Mouse (Mus musculus): ENCODE results near the gene Mbd5.

Mbd5 gene

DNA sequence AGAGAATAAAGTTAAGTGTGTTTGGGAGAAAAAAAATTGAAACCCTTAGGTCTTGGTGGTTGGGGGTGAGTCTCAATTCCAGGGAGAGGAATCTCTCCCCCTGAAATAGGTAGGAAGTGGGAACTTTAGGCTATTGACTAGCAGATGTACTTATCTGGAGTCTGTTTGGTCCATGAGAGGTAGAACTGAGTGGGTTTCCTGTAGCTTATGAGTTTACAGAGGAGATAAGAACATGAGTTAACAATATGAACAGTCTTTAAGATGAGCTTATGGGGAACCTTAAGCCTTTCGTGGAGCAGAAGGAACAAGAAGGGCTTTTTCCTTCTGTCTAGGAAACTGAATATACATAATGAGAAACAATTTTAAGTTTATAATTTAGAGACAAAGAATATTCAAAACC, 404.8 kb downstream of the Mbd5 start:
- no peak for DNase-seq

DNA sequence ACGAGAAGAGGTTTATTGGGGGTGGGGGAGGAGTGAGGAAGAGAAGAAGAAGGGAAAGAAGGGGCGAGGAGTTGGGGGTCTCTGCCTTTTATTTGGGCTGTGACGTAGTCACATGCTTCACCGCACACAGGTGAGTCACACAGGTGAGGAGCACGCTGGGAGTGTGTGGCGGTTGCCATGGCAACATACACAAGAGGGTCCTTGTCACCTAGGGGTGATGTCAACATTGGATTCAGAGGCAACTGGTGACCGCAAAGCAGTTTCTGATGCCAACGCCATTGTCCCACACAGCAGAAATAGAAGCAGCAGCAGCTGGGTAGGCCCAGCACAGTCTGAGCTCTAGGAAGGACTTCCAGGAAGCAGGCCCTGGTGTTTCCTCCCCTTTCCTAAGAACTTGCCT, 406.6 kb downstream of the Mbd5 start:
- DNase-seq, result no peak

DNA sequence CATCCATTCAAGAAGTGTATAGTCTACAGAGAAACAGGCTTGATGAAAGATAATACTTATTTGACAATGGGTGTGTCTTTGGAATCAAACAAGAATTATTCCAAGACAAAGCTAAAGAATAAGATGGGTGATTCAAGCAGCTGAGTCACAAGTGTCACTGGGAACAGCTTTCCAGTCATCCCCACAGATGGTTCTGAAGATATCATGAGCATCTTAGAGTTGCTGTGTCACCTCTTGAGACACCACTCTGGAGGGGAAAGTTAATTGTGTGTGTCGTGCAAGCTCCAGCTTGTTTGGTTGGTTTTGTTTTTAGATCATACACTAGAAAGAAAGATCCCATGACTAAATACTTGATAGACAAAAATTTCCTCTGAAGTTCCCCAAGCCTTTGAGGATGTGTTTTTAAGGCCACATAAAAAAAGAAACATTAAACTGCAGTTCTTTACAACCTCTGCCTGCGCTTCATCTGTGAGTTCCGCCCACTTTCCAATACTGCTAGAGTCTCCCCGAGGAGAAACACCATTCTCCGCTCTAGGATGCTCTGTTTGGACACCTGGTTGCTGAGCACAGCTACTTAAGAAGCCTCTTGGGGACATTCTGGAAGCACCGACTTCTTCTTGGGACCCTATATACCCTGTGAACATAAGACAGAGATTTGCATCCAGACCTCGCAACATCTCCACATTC, 409.0 kb downstream of the Mbd5 start:
- no peak for DNase-seq

DNA sequence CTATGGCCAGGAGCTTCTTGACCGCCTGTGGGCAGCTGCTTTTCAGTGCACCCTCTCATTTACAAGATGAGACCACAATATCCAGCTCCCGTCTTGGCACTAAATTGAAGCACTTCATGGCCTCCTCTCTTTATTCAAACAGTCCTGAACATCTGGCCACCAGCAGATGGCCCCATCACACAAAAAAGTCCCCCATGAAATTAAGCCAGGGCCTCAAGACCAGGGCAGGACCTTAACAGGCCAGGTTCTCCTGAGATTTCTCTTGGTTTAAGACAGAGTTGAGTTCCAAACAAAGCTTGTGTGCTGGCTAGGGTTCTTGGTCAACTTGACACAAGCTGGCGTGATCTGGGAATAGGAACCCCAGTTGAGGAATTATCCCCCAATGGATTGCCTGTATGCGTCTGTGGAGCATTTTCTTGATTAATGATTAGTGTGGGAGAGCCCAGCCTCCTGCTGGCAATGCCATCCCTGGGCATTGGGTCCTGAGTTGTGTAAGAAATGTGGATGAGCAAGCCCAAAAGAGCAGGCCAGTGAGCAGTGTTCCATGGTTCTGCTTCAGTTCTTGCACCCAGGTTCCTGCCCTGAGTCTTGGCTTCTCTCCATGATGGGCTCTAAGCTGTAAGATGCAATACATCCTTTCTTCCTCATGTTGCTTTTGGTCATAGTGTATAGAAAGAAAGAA, 409.7 kb downstream of the Mbd5 start:
- DNase-seq, result peak; percentile 11 to 15

DNA sequence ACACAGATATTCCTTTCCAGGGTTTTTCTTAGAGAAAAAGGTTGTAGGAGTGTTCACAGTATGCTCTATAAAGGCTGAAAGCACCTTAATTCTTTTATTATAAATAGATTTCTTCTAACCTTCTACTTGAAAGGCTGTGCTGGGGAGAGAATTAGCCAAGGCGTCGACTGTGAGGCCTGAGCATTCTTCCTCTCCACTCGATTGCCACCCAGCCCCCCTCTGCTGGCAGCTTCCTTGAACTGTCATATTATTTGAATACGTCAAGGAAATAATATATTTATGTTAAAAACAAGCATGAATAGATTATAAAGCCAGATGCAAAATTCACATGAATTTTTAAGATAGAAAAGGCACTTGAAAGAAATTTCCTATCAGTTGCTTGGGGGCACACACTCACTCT, 410.4 kb downstream of the Mbd5 start:
- DNase-seq, result no peak

DNA sequence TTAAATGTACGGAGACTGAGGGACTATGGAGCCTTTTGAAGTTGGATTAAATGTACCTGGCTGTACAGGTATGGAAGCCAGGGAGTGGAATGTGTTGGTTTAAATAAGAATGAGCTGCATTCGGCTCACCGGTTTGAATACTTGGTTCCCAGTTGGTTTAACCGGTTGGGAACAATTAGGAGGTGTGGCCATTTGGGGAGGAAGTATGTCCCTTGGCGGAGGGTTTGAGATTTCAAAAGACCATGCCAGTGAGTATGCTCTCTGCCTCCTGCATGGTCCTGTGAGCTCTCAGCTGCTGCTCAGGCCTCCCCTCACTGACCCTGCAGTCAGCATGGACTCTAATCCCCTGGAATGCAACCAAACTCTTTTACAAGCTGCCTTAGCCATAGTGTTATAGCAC, 415.2 kb downstream of the Mbd5 start:
- no peak for DNase-seq

DNA sequence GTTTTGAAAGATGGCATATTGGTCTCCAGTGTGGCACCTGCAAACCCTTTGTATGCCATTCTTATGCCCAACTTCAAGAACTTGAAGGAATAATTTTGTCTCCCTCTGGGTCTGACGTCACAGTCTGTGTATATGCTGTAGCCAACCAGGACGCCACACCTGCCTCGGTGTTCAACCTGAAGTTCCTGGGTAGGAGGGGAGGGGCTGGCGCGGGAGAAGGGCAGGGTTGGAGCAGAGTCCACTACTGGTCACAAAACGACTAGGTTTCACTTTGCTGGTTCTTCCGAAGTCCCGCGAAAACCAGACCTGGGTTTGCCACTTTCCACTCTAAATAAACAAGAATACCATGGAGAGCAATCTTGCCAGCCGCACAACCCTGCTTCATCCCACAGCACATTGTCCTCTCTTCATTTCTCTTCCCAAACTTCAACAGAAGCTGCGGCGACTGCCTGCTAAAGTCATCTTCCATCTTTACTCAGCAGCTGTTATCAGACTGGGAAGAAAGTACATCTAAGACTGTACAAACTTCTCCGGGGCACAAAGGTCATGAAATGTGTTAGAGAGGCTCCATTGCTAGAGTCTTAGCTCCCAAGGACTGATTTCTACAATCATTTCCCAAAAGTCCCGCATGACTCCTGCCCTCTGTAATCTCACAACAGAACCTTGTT, 417.7 kb downstream of the Mbd5 start:
- DNase-seq, result no peak

DNA sequence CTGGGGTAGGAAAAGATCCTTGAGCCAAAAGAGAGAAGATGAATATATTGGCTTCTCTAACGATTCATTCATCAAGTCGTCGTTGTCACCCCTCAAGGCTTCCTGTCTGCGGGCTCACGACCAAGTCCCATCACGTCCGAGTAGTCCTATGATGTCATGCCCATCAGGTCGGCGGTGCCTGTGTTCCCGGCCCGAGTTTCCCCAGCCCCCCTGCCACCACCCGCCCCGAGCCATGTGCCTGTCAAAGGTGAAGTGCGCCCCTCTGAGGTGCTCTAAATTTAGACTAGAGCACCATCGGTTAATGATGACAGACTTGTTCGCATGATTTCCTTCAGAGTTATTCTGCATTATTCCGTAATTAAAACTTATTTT, 418.2 kb downstream of the Mbd5 start:
- DNase-seq, result no peak

DNA sequence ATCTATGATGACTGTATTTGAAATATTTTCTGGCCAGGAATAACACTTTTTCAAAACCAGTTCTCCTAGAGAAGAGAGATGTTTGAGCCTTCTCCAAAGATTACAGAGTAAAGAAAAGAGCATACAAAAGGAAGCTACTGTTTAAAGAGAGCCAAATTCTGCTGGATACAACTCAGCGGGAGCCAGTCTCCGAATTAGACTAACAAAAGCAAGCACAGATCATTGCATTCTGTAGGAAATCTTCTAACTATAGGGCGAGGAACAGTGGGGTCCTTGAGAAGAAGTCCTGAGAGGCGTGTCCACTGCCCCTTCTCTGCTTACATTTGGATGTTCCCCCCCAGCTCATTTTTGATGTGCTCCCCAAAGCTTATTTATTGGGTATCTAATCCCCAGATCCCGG, 422.3 kb downstream of the Mbd5 start:
- no peak for DNase-seq

DNA sequence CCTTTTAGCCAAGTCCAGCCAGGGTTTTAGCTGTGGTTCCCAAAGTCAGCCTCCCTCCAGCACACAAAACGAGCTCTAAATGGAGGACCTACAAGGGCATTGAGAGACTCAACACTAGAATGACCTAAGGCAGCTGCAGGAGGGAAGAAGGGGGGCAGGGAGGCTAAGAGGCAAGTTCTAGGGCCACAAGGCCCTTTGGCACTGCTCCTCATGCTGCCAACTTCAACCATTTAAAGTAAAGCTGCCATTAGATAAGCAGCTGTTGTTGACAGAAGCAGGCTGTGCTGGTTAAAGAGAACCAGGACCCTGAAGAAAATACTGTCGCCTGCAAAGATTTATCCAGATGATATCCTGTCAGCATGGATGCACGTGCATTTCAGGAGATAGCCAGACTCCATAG, 423.3 kb downstream of the Mbd5 start:
- no peak for DNase-seq
